Mouse (Mus musculus): ENCODE data around the gene Heg1. TPM values are rescaled to one million over a fixed set of nuclear protein-coding genes. Genes with fewer than 3 reads are reported as not detected.

The Heg1 gene
- polyA plus RNA-seq, 1 experiment from 2014 or later: 22.9 TPM

GRCm38 (mm10) chr16:33768491-33769278 lies 84.5 kb downstream of the Heg1 start:
- peaks cover 4% of the 10 kb centered on the region; the same call in 1 of the 2 replicates for H3K4me1 ChIP-seq (ENCODE audit: control insufficient read depth, insufficient read depth, low read length)
- H3K36me3 ChIP-seq (ENCODE audit: control insufficient read depth, insufficient read depth, low read length): 0 out of 2 replicates have a peak, but pooled peaks cover 5% of the 10 kb centered on the region
- H3K9ac ChIP-seq (replicated peaks; ENCODE audit: low read depth, low read length): no peak overlapping the region
- H3K9me3 ChIP-seq (ENCODE audit: control insufficient read depth, low read depth, low read length): no peaks in the 10 kb centered on the region
- ATAC-seq (ENCODE audit: insufficient number of reproducible peaks, insufficient read depth, low FRiP score, low read depth): no peak
- no peaks in the 10 kb centered on the region for H3K27me3 ChIP-seq (ENCODE audit: control insufficient read depth, insufficient read depth, low read length)
- WGBS: 89% methylated on average over 3 of the region's 3 CpGs
- H3K4me2 ChIP-seq (replicated peaks; ENCODE audit: low read depth, low read length): no peak overlapping the region
- H3K4me3 ChIP-seq (ENCODE audit: low read depth, low read length): no peak overlapping the region
- no peak overlapping the region for H3K27ac ChIP-seq (ENCODE audit: low read length)

GRCm38 (mm10) chr16:33769848-33770247 lies 85.7 kb downstream of the Heg1 start:
- WGBS: 84% methylated on average over 7 of the region's 7 CpGs
- Histone ChIP-seq H3K9me3 (ENCODE audit: control insufficient read depth, low read depth, low read length) (no peaks in the 10 kb centered on the region), H3K27me3 (ENCODE audit: control insufficient read depth, insufficient read depth, low read length) (no peaks in the 10 kb centered on the region), H3K4me1 (ENCODE audit: control insufficient read depth, insufficient read depth, low read length) (no peaks in the 10 kb centered on the region), H3K36me3 (ENCODE audit: control insufficient read depth, insufficient read depth, low read length) (0 out of 2 replicates have a peak, but pooled peaks cover 5% of the 10 kb centered on the region), H3K4me2 (replicated peaks; ENCODE audit: low read depth, low read length) (no peak overlapping the region), H3K4me3 (ENCODE audit: low read depth, low read length) (no peak overlapping the region), H3K27ac (ENCODE audit: low read length) (no peak overlapping the region), H3K9ac (replicated peaks; ENCODE audit: low read depth, low read length) (no peak overlapping the region)
- no peak for ATAC-seq (ENCODE audit: insufficient number of reproducible peaks, insufficient read depth, low FRiP score, low read depth)

GRCm38 (mm10) chr16:33770778-33771454 lies 86.7 kb downstream of the Heg1 start:
- no peak overlapping the region for H3K9ac ChIP-seq (replicated peaks; ENCODE audit: low read depth, low read length)
- ATAC-seq (ENCODE audit: insufficient number of reproducible peaks, insufficient read depth, low FRiP score, low read depth): no peak
- no peaks in the 10 kb centered on the region for H3K27me3 ChIP-seq (ENCODE audit: control insufficient read depth, insufficient read depth, low read length)
- WGBS: 76% methylated on average over 4 of the region's 4 CpGs
- no peaks in the 10 kb centered on the region for H3K9me3 ChIP-seq (ENCODE audit: control insufficient read depth, low read depth, low read length)
- H3K4me2 ChIP-seq (replicated peaks; ENCODE audit: low read depth, low read length): no peak overlapping the region
- H3K4me1 ChIP-seq (ENCODE audit: control insufficient read depth, insufficient read depth, low read length): no peaks in the 10 kb centered on the region; the same call in 1 of the 2 replicates
- H3K36me3 ChIP-seq (ENCODE audit: control insufficient read depth, insufficient read depth, low read length): 0 out of 2 replicates have a peak, but pooled peaks cover 5% of the 10 kb centered on the region
- no peak overlapping the region for H3K4me3 ChIP-seq (ENCODE audit: low read depth, low read length)
- no peak overlapping the region; the same call in 1 of the 2 replicates for H3K27ac ChIP-seq (ENCODE audit: low read length)

GRCm38 (mm10) chr16:33772809-33773208 lies 88.6 kb downstream of the Heg1 start:
- no peak overlapping the region for H3K9ac ChIP-seq (replicated peaks; ENCODE audit: low read depth, low read length)
- no peak overlapping the region for H3K4me3 ChIP-seq (ENCODE audit: low read depth, low read length)
- no peaks in the 10 kb centered on the region for H3K9me3 ChIP-seq (ENCODE audit: control insufficient read depth, low read depth, low read length)
- H3K4me1 ChIP-seq (ENCODE audit: control insufficient read depth, insufficient read depth, low read length): no peaks in the 10 kb centered on the region; the same call in 1 of the 2 replicates
- ATAC-seq (ENCODE audit: insufficient number of reproducible peaks, insufficient read depth, low FRiP score, low read depth): no peak
- no peaks in the 10 kb centered on the region for H3K36me3 ChIP-seq (ENCODE audit: control insufficient read depth, insufficient read depth, low read length)
- no peak overlapping the region for H3K4me2 ChIP-seq (replicated peaks; ENCODE audit: low read depth, low read length)
- H3K27ac ChIP-seq (ENCODE audit: low read length): no peak overlapping the region
- 78% methylated on average over 5 of the region's 5 CpGs for WGBS
- no peaks in the 10 kb centered on the region for H3K27me3 ChIP-seq (ENCODE audit: control insufficient read depth, insufficient read depth, low read length)

- H3K27me3 ChIP-seq (ENCODE audit: control insufficient read depth, insufficient read depth, low read length): no peaks in the 10 kb centered on the region
- no peaks in the 10 kb centered on the region; the same call in 1 of the 2 replicates for H3K4me1 ChIP-seq (ENCODE audit: control insufficient read depth, insufficient read depth, low read length)
- no peak overlapping the region for H3K4me3 ChIP-seq (ENCODE audit: low read depth, low read length)
- no peak overlapping the region for H3K27ac ChIP-seq (ENCODE audit: low read length)
- no peak for ATAC-seq (ENCODE audit: insufficient number of reproducible peaks, insufficient read depth, low FRiP score, low read depth)
- no peaks in the 10 kb centered on the region for H3K9me3 ChIP-seq (ENCODE audit: control insufficient read depth, low read depth, low read length)
- H3K36me3 ChIP-seq (ENCODE audit: control insufficient read depth, insufficient read depth, low read length): no peaks in the 10 kb centered on the region
- H3K9ac ChIP-seq (replicated peaks; ENCODE audit: low read depth, low read length): no peak overlapping the region
- 58% methylated on average over 3 of the region's 3 CpGs for WGBS
- H3K4me2 ChIP-seq (replicated peaks; ENCODE audit: low read depth, low read length): no peak overlapping the region
Measured at GRCm38 (mm10) chr16:33774972-33775371, 90.8 kb downstream of the Heg1 start.

- Histone ChIP-seq H3K27ac (ENCODE audit: low read length) (no peak overlapping the region), H3K4me3 (ENCODE audit: low read depth, low read length) (no peak overlapping the region), H3K9me3 (ENCODE audit: control insufficient read depth, low read depth, low read length) (no peaks in the 10 kb centered on the region), H3K9ac (replicated peaks; ENCODE audit: low read depth, low read length) (no peak overlapping the region), H3K27me3 (ENCODE audit: control insufficient read depth, insufficient read depth, low read length) (no peaks in the 10 kb centered on the region), H3K36me3 (ENCODE audit: control insufficient read depth, insufficient read depth, low read length) (no peaks in the 10 kb centered on the region), H3K4me2 (replicated peaks; ENCODE audit: low read depth, low read length) (no peak overlapping the region), H3K4me1 (ENCODE audit: control insufficient read depth, insufficient read depth, low read length) (no peaks in the 10 kb centered on the region; the same call in 1 of the 2 replicates)
- WGBS: 94% methylated on average over 1 of the region's 1 CpGs
- no peak for ATAC-seq (ENCODE audit: insufficient number of reproducible peaks, insufficient read depth, low FRiP score, low read depth)
Measured at GRCm38 (mm10) chr16:33775733-33776335, 91.7 kb downstream of the Heg1 start.

- H3K4me1 ChIP-seq (ENCODE audit: control insufficient read depth, insufficient read depth, low read length): peaks cover 2% of the 10 kb centered on the region; the same call in 1 of the 2 replicates
- no peaks in the 10 kb centered on the region for H3K9me3 ChIP-seq (ENCODE audit: control insufficient read depth, low read depth, low read length)
- H3K4me3 ChIP-seq (ENCODE audit: low read depth, low read length): no peak overlapping the region
- H3K27ac ChIP-seq (ENCODE audit: low read length): no peak overlapping the region
- H3K9ac ChIP-seq (replicated peaks; ENCODE audit: low read depth, low read length): no peak overlapping the region
- WGBS: 71% methylated on average over 7 of the region's 7 CpGs
- H3K27me3 ChIP-seq (ENCODE audit: control insufficient read depth, insufficient read depth, low read length): no peaks in the 10 kb centered on the region
- no peaks in the 10 kb centered on the region for H3K36me3 ChIP-seq (ENCODE audit: control insufficient read depth, insufficient read depth, low read length)
- ATAC-seq (ENCODE audit: insufficient number of reproducible peaks, insufficient read depth, low FRiP score, low read depth): no peak
- H3K4me2 ChIP-seq (replicated peaks; ENCODE audit: low read depth, low read length): no peak overlapping the region
Measured at GRCm38 (mm10) chr16:33776766-33777529, 92.8 kb downstream of the Heg1 start.

- no peak overlapping the region for H3K4me3 ChIP-seq (ENCODE audit: low read depth, low read length)
- H3K9ac ChIP-seq (replicated peaks; ENCODE audit: low read depth, low read length): no peak overlapping the region
- H3K4me2 ChIP-seq (replicated peaks; ENCODE audit: low read depth, low read length): no peak overlapping the region
- no peaks in the 10 kb centered on the region for H3K27me3 ChIP-seq (ENCODE audit: control insufficient read depth, insufficient read depth, low read length)
- 88% methylated on average over 6 of the region's 6 CpGs for WGBS
- H3K36me3 ChIP-seq (ENCODE audit: control insufficient read depth, insufficient read depth, low read length): no peaks in the 10 kb centered on the region
- H3K4me1 ChIP-seq (ENCODE audit: control insufficient read depth, insufficient read depth, low read length): peaks cover 3% of the 10 kb centered on the region; the same call in 1 of the 2 replicates
- ATAC-seq (ENCODE audit: insufficient number of reproducible peaks, insufficient read depth, low FRiP score, low read depth): no peak
- no peak overlapping the region for H3K27ac ChIP-seq (ENCODE audit: low read length)
- H3K9me3 ChIP-seq (ENCODE audit: control insufficient read depth, low read depth, low read length): no peaks in the 10 kb centered on the region
Measured at GRCm38 (mm10) chr16:33777607-33778006, 93.4 kb downstream of the Heg1 start.

Data from stomach, embryonic 14.5 days (tissue).